Mouse (Mus musculus): ENCODE data around the gene Gm10282.

Gene Gm10282

DNA sequence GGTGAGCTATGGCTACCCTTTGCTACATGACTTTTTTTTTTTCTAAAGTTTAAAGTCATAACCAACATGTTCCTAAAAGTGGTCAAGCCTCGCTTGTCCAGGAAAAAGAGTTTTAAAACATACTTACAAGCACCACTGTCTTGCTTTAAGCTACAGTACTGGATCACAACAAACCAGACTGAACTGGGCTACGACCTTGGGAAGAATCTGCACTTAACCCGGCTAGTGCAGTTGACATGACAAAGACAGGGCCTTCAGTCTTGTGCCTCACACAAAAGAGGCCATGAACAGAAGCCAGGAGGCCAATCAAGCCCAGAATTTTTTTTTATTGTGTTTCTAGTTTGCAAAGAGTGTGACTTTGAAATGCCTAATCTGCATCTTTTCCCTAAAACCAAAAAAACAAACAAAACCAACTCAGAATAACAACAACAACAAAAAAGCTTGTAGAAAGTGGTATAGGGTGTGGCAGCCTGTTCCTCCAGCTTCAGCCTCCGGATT is 29.1 kb upstream of the Gm10282 start:
- DNase-seq (ENCODE audit: low read depth, low spot score), result no peak
- Histone ChIP-seq H3K36me3 (ENCODE audit: control insufficient read depth, insufficient read depth, low read length, poor library complexity, severe bottlenecking) (no peaks in the 10 kb centered on the region; the same call in none of the 2 replicates), H3K27me3 (ENCODE audit: control insufficient read depth, insufficient read depth, low read length, poor library complexity, severe bottlenecking) (no peaks in the 10 kb centered on the region)

GRCm38 (mm10) chr8:72333429-72334143 is 28.5 kb upstream of the Gm10282 start:
- Histone ChIP-seq H3K36me3 (ENCODE audit: control insufficient read depth, insufficient read depth, low read length, poor library complexity, severe bottlenecking) (no peaks in the 10 kb centered on the region; the same call in 1 of the 2 replicates), H3K27me3 (ENCODE audit: control insufficient read depth, insufficient read depth, low read length, poor library complexity, severe bottlenecking) (no peaks in the 10 kb centered on the region)
- no peak for DNase-seq (ENCODE audit: low read depth, low spot score)

DNA sequence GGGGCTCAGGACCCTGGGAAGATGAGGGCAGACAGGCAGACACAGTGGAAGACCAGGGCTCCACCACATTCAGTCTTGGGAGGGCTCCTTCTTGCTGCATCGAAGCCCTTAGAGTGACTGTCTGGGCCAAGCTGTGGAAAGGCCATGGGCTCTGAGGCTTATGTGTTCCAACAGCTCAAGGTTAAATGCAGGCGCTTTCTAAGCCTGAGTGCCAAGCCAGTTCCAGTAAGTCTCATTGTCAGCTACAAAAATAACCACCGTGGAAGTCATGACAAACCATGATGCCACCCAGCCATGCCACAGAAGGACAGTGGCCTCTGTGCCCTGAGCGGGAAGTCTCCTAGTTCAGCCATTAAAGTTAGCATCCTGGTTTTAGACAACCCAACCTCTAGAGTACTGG is 26.6 kb upstream of the Gm10282 start:
- Histone ChIP-seq H3K36me3 (ENCODE audit: control insufficient read depth, insufficient read depth, low read length, poor library complexity, severe bottlenecking) (no peaks in the 10 kb centered on the region), H3K27me3 (ENCODE audit: control insufficient read depth, insufficient read depth, low read length, poor library complexity, severe bottlenecking) (no peaks in the 10 kb centered on the region)
- no peak for DNase-seq (ENCODE audit: low read depth, low spot score)

- Histone ChIP-seq H3K36me3 (ENCODE audit: control insufficient read depth, insufficient read depth, low read length, poor library complexity, severe bottlenecking) (no peaks in the 10 kb centered on the region), H3K27me3 (ENCODE audit: control insufficient read depth, insufficient read depth, low read length, poor library complexity, severe bottlenecking) (no peaks in the 10 kb centered on the region)
- DNase-seq (ENCODE audit: low read depth, low spot score), result no peak
These were observed 25.9 kb upstream of the Gm10282 start for GRCm38 (mm10) chr8:72330806-72331516.

DNA sequence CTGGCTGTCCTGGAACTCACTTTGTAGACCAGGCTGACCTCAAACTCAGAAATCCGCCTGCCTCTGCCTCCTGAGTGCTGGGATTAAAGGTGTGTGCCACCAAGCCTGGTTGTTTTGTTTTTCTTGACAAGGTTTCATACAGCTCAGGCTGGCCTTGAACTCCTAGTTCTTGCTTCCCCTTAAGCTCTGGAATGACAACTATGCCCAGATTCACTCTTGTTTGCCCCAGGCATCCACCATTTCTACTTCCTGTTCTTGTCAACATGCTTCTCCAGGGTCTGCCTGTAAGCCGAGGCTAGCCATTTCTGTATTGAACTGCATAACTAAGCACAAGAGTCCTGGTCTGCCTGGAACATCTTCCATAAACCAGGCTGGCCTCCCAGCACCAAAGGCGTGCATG is 24.1 kb upstream of the Gm10282 start:
- H3K36me3 ChIP-seq (ENCODE audit: control insufficient read depth, insufficient read depth, low read length, poor library complexity, severe bottlenecking), result no peaks in the 10 kb centered on the region
- no peak for DNase-seq (ENCODE audit: low read depth, low spot score)
- no peaks in the 10 kb centered on the region for H3K27me3 ChIP-seq (ENCODE audit: control insufficient read depth, insufficient read depth, low read length, poor library complexity, severe bottlenecking)

- H3K27me3 ChIP-seq (ENCODE audit: control insufficient read depth, insufficient read depth, low read length, poor library complexity, severe bottlenecking), result no peaks in the 10 kb centered on the region
- peaks cover 30% of the 10 kb centered on the region for H3K36me3 ChIP-seq (ENCODE audit: control insufficient read depth, insufficient read depth, low read length, poor library complexity, severe bottlenecking)
- DNase-seq (ENCODE audit: low read depth, low spot score), result peak; percentile 57
These were observed 19.6 kb upstream of the Gm10282 start for GRCm38 (mm10) chr8:72324708-72325107.

DNA sequence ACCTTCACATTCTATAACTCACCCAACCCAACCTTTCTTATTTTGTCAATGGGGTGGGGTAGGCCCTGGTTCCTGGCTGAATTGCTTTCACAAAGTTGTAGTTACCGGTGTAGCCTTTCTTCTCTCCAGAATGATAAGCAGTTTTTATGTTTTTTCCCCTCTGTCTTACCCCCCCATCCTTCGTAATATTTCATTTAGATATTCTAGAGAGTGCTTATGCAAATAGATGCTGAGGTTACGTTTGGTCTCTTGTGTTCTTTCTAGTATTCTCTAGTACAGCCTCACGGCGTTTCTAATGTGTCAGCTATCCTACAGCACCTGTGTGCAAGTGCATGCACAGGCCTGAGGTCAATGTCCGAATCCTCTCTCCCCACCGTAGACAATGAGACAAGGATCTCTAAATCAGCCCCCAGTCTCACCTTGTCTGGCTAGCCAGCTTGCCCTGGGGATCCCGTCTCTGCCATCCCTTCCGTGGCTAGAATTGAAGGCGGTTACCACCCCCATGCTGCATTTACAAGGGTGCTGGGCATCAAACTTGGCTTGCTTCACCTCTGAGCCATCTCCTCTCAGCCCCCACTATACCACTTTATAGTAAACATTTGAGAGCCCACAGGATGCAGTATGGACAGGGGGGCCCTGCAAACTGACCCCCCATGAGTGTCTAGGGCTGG is 19.1 kb upstream of the Gm10282 start:
- DNase-seq (ENCODE audit: low read depth, low spot score), result peak; percentile 61
- peaks cover 35% of the 10 kb centered on the region for H3K36me3 ChIP-seq (ENCODE audit: control insufficient read depth, insufficient read depth, low read length, poor library complexity, severe bottlenecking)
- H3K27me3 ChIP-seq (ENCODE audit: control insufficient read depth, insufficient read depth, low read length, poor library complexity, severe bottlenecking), result no peaks in the 10 kb centered on the region

DNA sequence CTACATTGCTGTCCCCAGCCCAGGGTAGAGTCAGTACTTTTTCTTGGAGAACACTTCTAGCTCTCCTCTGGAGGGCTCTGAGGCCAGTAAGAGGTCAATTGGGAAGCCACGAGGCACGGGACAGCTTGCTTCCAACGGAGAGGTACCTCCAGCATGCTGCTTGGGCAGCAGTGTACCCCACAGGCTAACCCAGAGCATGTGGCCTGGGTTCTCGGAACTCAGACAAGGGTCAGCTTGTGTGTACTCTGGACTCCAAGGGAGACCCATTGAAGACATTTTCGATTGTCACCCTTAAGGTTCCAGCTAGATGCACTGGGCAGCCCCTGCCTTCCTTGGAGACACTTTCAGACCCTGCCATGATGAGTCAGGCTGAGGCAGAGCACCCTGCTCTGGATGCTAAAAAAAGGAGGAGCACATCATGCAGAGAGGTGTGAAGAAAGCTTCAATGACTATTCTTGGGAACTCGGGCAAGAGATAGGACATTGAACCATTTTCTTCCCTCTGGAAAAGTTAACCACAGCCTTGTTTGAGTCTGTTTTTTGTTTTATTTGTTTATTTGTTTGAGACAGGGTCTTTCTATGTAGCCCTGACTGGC is 18.2 kb upstream of the Gm10282 start:
- peak; percentile 61 for DNase-seq (ENCODE audit: low read depth, low spot score)
- H3K36me3 ChIP-seq (ENCODE audit: control insufficient read depth, insufficient read depth, low read length, poor library complexity, severe bottlenecking), result peaks cover 35% of the 10 kb centered on the region

DNA sequence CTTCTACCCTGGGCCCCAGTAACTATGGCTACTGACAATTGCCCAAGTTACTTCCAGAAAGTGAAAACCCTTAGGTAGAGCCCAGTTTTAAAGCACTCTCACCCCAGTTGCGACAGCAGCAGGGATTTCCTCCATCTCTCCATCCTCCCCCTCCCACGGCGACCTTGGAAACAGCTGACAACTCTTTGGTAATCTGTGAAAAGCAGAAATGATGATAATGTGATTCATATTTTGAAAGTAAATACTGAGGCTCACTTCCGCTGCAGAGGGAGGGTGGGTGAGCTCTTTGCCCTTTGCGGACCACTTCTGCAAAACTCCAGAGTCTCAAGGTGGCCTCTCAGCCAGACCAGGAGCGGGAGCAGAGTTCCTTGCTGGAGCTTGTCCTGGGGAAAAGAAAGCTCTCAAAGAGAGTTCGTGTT is 17.4 kb upstream of the Gm10282 start:
- Histone ChIP-seq H3K36me3 (ENCODE audit: control insufficient read depth, insufficient read depth, low read length, poor library complexity, severe bottlenecking) (peaks cover 35% of the 10 kb centered on the region), H3K27me3 (ENCODE audit: control insufficient read depth, insufficient read depth, low read length, poor library complexity, severe bottlenecking) (no peaks in the 10 kb centered on the region)
- peak; percentile 87 for DNase-seq (ENCODE audit: low read depth, low spot score)

More for the DNA sequence above, 18.2 kb upstream of the Gm10282 start:
- no peaks in the 10 kb centered on the region for H3K27me3 ChIP-seq (ENCODE audit: control insufficient read depth, insufficient read depth, low read length, poor library complexity, severe bottlenecking)

- no peaks in the 10 kb centered on the region for H3K27me3 ChIP-seq (ENCODE audit: control insufficient read depth, insufficient read depth, low read length, poor library complexity, severe bottlenecking)
- peak; percentile 77 for DNase-seq (ENCODE audit: low read depth, low spot score)
- H3K36me3 ChIP-seq (ENCODE audit: control insufficient read depth, insufficient read depth, low read length, poor library complexity, severe bottlenecking), result peaks cover 35% of the 10 kb centered on the region
These were observed 16.8 kb upstream of the Gm10282 start for GRCm38 (mm10) chr8:72321635-72322441.

- DNase-seq (ENCODE audit: low read depth, low spot score), result peak; percentile 63
- Histone ChIP-seq H3K27me3 (ENCODE audit: control insufficient read depth, insufficient read depth, low read length, poor library complexity, severe bottlenecking) (no peaks in the 10 kb centered on the region), H3K36me3 (ENCODE audit: control insufficient read depth, insufficient read depth, low read length, poor library complexity, severe bottlenecking) (peaks cover 35% of the 10 kb centered on the region)
These were observed 15.9 kb upstream of the Gm10282 start for GRCm38 (mm10) chr8:72320803-72321583.

DNA sequence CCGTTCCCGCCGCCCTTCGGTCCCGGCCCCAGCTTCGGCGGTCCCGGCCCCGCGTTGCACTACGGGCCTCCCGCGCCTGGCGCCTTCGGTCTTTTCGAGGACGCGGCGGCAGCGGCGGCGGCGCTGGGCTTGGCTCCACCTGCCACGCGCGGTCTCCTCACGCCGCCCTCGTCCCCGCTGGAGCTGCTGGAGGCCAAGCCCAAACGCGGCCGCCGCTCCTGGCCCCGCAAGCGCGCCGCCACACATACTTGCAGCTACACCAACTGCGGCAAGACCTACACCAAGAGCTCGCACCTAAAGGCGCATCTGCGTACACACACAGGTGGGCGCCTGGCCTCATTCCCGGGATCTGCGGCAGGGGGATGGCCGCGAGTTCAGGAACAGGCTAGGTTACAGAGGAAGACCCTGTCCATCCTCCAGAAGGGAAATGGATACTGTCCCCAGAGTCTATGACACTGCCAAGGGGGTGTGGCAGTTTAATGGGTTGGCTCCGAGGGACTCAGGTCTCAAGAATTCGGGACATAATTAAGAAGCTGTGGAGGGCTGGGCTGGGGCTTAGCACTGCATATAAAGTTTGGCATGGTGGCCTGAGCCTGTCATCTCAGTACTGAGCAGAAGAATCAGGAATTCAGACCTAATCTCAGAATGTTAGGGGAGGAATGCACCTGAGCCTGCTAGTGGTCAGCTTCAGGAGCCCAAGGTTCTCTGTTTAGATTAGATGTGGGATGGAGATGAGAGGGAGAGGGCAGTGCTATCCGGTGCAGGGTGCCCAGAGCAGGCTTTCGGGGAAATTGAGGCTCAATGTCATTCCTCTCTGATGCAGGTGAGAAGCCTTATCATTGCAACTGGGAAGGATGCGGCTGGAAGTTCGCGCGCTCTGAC is 15.1 kb upstream of the Gm10282 start:
- H3K27me3 ChIP-seq (ENCODE audit: control insufficient read depth, insufficient read depth, low read length, poor library complexity, severe bottlenecking), result no peaks in the 10 kb centered on the region
- peak; percentile 69 for DNase-seq (ENCODE audit: low read depth, low spot score)

GRCm38 (mm10) chr8:72319397-72319796 is 14.3 kb upstream of the Gm10282 start:
- DNase-seq (ENCODE audit: low read depth, low spot score), result no peak
- Histone ChIP-seq H3K36me3 (ENCODE audit: control insufficient read depth, insufficient read depth, low read length, poor library complexity, severe bottlenecking) (peaks cover 35% of the 10 kb centered on the region), H3K27me3 (ENCODE audit: control insufficient read depth, insufficient read depth, low read length, poor library complexity, severe bottlenecking) (no peaks in the 10 kb centered on the region)

More for the DNA sequence above, 15.1 kb upstream of the Gm10282 start:
- peaks cover 35% of the 10 kb centered on the region for H3K36me3 ChIP-seq (ENCODE audit: control insufficient read depth, insufficient read depth, low read length, poor library complexity, severe bottlenecking)
